Mouse (Mus musculus): ENCODE measurements around the gene Mical3. TPM values are rescaled to one million over a fixed set of nuclear protein-coding genes. Genes with fewer than 3 reads are reported as not detected.
A peak's percentile ranks its signal among the peaks of the same experiment; 100 is the strongest.

Gene Mical3
- polyA plus RNA-seq, 1 experiment from 2014 or later = 17.0 TPM

- 78% methylated on average over 8 of the region's 8 CpGs for WGBS
- ATAC-seq (ENCODE audit: low read depth) = no peak
- Histone ChIP-seq H3K9me3 (ENCODE audit: control insufficient read depth, low read length) (no peaks in the 10 kb centered on the region), H3K9ac (ENCODE audit: low read depth, low read length) (no peak overlapping the region), H3K4me2 (ENCODE audit: low read depth, low read length) (no peak overlapping the region), H3K4me1 (ENCODE audit: control insufficient read depth, insufficient read depth, low read length) (peaks cover 6% of the 10 kb centered on the region; the same call in 1 of the 2 replicates), H3K27ac (replicated peaks; ENCODE audit: low read depth, low read length) (no peak overlapping the region), H3K4me3 (ENCODE audit: low read depth, low read length) (no peak overlapping the region), H3K27me3 (replicated peaks; ENCODE audit: control insufficient read depth, insufficient read depth, low read length) (no peaks in the 10 kb centered on the region), H3K36me3 (ENCODE audit: control insufficient read depth, insufficient read depth, low read length) (0 out of 2 replicates have a peak, but pooled peaks cover 6% of the 10 kb centered on the region)
- DNase-seq (ENCODE audit: low spot score) = no peak
Observed at GRCm38 (mm10) chr6:121093662-121094408, 37.0 kb downstream of the Mical3 start.

GRCm38 (mm10) chr6:121090786-121091185, 40.0 kb downstream of the Mical3 start:
- H3K9ac ChIP-seq (ENCODE audit: low read depth, low read length) = no peak overlapping the region
- DNase-seq (ENCODE audit: low spot score) = no peak
- 0 out of 2 replicates have a peak, but pooled peaks cover 6% of the 10 kb centered on the region for H3K36me3 ChIP-seq (ENCODE audit: control insufficient read depth, insufficient read depth, low read length)
- ATAC-seq (ENCODE audit: low read depth) = no peak
- H3K4me1 ChIP-seq (ENCODE audit: control insufficient read depth, insufficient read depth, low read length) = peaks cover 21% of the 10 kb centered on the region
- no peaks in the 10 kb centered on the region for H3K9me3 ChIP-seq (ENCODE audit: control insufficient read depth, low read length)
- no peak overlapping the region for H3K27ac ChIP-seq (replicated peaks; ENCODE audit: low read depth, low read length)
- no peaks in the 10 kb centered on the region for H3K27me3 ChIP-seq (replicated peaks; ENCODE audit: control insufficient read depth, insufficient read depth, low read length)
- WGBS = 95% methylated on average over 11 of the region's 11 CpGs
- H3K4me2 ChIP-seq (ENCODE audit: low read depth, low read length) = no peak overlapping the region
- no peak overlapping the region for H3K4me3 ChIP-seq (ENCODE audit: low read depth, low read length)

- Histone ChIP-seq H3K4me1 (ENCODE audit: control insufficient read depth, insufficient read depth, low read length) (peaks cover 27% of the 10 kb centered on the region), H3K4me2 (ENCODE audit: low read depth, low read length) (peak overlapping the region; percentile 29; the same call in 1 of the 2 replicates), H3K27me3 (replicated peaks; ENCODE audit: control insufficient read depth, insufficient read depth, low read length) (no peaks in the 10 kb centered on the region), H3K9me3 (ENCODE audit: control insufficient read depth, low read length) (no peaks in the 10 kb centered on the region), H3K36me3 (ENCODE audit: control insufficient read depth, insufficient read depth, low read length) (0 out of 2 replicates have a peak, but pooled peaks cover 6% of the 10 kb centered on the region), H3K27ac (replicated peaks; ENCODE audit: low read depth, low read length) (peak overlapping the region; percentile 54), H3K4me3 (ENCODE audit: low read depth, low read length) (no peak overlapping the region), H3K9ac (ENCODE audit: low read depth, low read length) (no peak overlapping the region)
- WGBS = 58% methylated on average over 18 of the region's 22 CpGs
- DNase-seq (ENCODE audit: low spot score) (peak; percentile 94), ATAC-seq (ENCODE audit: low read depth) (peak; percentile 94)
Observed at GRCm38 (mm10) chr6:121087586-121088245, 43.1 kb downstream of the Mical3 start.

- WGBS = 42% methylated on average over 10 of the region's 10 CpGs
- Histone ChIP-seq H3K4me1 (ENCODE audit: control insufficient read depth, insufficient read depth, low read length) (peaks cover 27% of the 10 kb centered on the region), H3K27me3 (replicated peaks; ENCODE audit: control insufficient read depth, insufficient read depth, low read length) (no peaks in the 10 kb centered on the region), H3K27ac (replicated peaks; ENCODE audit: low read depth, low read length) (peak overlapping the region; percentile 4), H3K4me3 (ENCODE audit: low read depth, low read length) (no peak overlapping the region), H3K9me3 (ENCODE audit: control insufficient read depth, low read length) (no peaks in the 10 kb centered on the region), H3K36me3 (ENCODE audit: control insufficient read depth, insufficient read depth, low read length) (0 out of 2 replicates have a peak, but pooled peaks cover 6% of the 10 kb centered on the region), H3K4me2 (ENCODE audit: low read depth, low read length) (peak overlapping the region; percentile 29), H3K9ac (ENCODE audit: low read depth, low read length) (no peak overlapping the region)
- DNase-seq (ENCODE audit: low spot score) = no peak
- no peak; the same call in 1 of the 2 replicates for ATAC-seq (ENCODE audit: low read depth)
Observed at GRCm38 (mm10) chr6:121087127-121087526, 43.7 kb downstream of the Mical3 start.

- H3K27ac ChIP-seq (replicated peaks; ENCODE audit: low read depth, low read length) = no peak overlapping the region
- no peaks in the 10 kb centered on the region for H3K9me3 ChIP-seq (ENCODE audit: control insufficient read depth, low read length)
- peaks cover 33% of the 10 kb centered on the region for H3K4me1 ChIP-seq (ENCODE audit: control insufficient read depth, insufficient read depth, low read length)
- DNase-seq (ENCODE audit: low spot score) (no peak), ATAC-seq (ENCODE audit: low read depth) (no peak)
- H3K4me2 ChIP-seq (ENCODE audit: low read depth, low read length) = no peak overlapping the region
- no peak overlapping the region for H3K9ac ChIP-seq (ENCODE audit: low read depth, low read length)
- H3K27me3 ChIP-seq (replicated peaks; ENCODE audit: control insufficient read depth, insufficient read depth, low read length) = no peaks in the 10 kb centered on the region
- WGBS = 84% methylated on average over 9 of the region's 9 CpGs
- no peak overlapping the region for H3K4me3 ChIP-seq (ENCODE audit: low read depth, low read length)
- 0 out of 2 replicates have a peak, but pooled peaks cover 6% of the 10 kb centered on the region for H3K36me3 ChIP-seq (ENCODE audit: control insufficient read depth, insufficient read depth, low read length)
Observed at GRCm38 (mm10) chr6:121086226-121086625, 44.6 kb downstream of the Mical3 start.

GRCm38 (mm10) chr6:121084050-121084480, 46.7 kb downstream of the Mical3 start:
- Histone ChIP-seq H3K4me2 (ENCODE audit: low read depth, low read length) (no peak overlapping the region), H3K27ac (replicated peaks; ENCODE audit: low read depth, low read length) (no peak overlapping the region), H3K9ac (ENCODE audit: low read depth, low read length) (no peak overlapping the region), H3K27me3 (replicated peaks; ENCODE audit: control insufficient read depth, insufficient read depth, low read length) (no peaks in the 10 kb centered on the region), H3K4me1 (ENCODE audit: control insufficient read depth, insufficient read depth, low read length) (peaks cover 35% of the 10 kb centered on the region), H3K36me3 (ENCODE audit: control insufficient read depth, insufficient read depth, low read length) (no peaks in the 10 kb centered on the region), H3K4me3 (ENCODE audit: low read depth, low read length) (no peak overlapping the region), H3K9me3 (ENCODE audit: control insufficient read depth, low read length) (no peaks in the 10 kb centered on the region)
- 69% methylated on average over 6 of the region's 6 CpGs for WGBS
- ATAC-seq (ENCODE audit: low read depth) = no peak
- DNase-seq (ENCODE audit: low spot score) = peak; percentile 35

- Histone ChIP-seq H3K9me3 (ENCODE audit: control insufficient read depth, low read length) (no peaks in the 10 kb centered on the region), H3K4me1 (ENCODE audit: control insufficient read depth, insufficient read depth, low read length) (peaks cover 26% of the 10 kb centered on the region), H3K4me3 (ENCODE audit: low read depth, low read length) (no peak overlapping the region), H3K27me3 (replicated peaks; ENCODE audit: control insufficient read depth, insufficient read depth, low read length) (no peaks in the 10 kb centered on the region), H3K27ac (replicated peaks; ENCODE audit: low read depth, low read length) (no peak overlapping the region; the same call in 1 of the 2 replicates), H3K36me3 (ENCODE audit: control insufficient read depth, insufficient read depth, low read length) (no peaks in the 10 kb centered on the region), H3K4me2 (ENCODE audit: low read depth, low read length) (no peak overlapping the region), H3K9ac (ENCODE audit: low read depth, low read length) (no peak overlapping the region)
- ATAC-seq (ENCODE audit: low read depth) = no peak
- no peak for DNase-seq (ENCODE audit: low spot score)
- 76% methylated on average over 10 of the region's 10 CpGs for WGBS
Observed at GRCm38 (mm10) chr6:121082094-121082473, 48.7 kb downstream of the Mical3 start.

GRCm38 (mm10) chr6:121081288-121082093, 49.3 kb downstream of the Mical3 start:
- Histone ChIP-seq H3K27ac (replicated peaks; ENCODE audit: low read depth, low read length) (no peak overlapping the region), H3K36me3 (ENCODE audit: control insufficient read depth, insufficient read depth, low read length) (no peaks in the 10 kb centered on the region), H3K9me3 (ENCODE audit: control insufficient read depth, low read length) (no peaks in the 10 kb centered on the region), H3K4me3 (ENCODE audit: low read depth, low read length) (no peak overlapping the region), H3K4me2 (ENCODE audit: low read depth, low read length) (no peak overlapping the region), H3K27me3 (replicated peaks; ENCODE audit: control insufficient read depth, insufficient read depth, low read length) (no peaks in the 10 kb centered on the region), H3K4me1 (ENCODE audit: control insufficient read depth, insufficient read depth, low read length) (peaks cover 20% of the 10 kb centered on the region), H3K9ac (ENCODE audit: low read depth, low read length) (no peak overlapping the region)
- ATAC-seq (ENCODE audit: low read depth) = peak; percentile 51
- WGBS = 48% methylated on average over 25 of the region's 26 CpGs
- peak; percentile 64 for DNase-seq (ENCODE audit: low spot score)

Data from embryonic facial prominence, embryonic 14.5 days (tissue).